Mouse (Mus musculus) MEL (cell line): Measurements from ENCODE around the gene Trim63.

Source experiments
- GATA1 ChIP-seq: IDR thresholded peaks from 2 replicates; pipeline ENCODE4 v1.6.1; 2011; ENCODE audit warnings: low read depth, low read length, improper control_type of control experiment
- POLR2A ChIP-seq, 2 experiments: IDR thresholded peaks; 2 replicates each; pipeline ENCODE4 v1.6.1; 2011 to 2012; ENCODE audit warnings: low read length in 2 of 2, mild to moderate bottlenecking in 2 of 2, control low read depth in 1 of 2, improper control_type of control experiment in 1 of 2, low read depth in 1 of 2, moderate library complexity in 1 of 2; ENCODE audit not compliant: control insufficient read depth in 1 of 2, insufficient read depth in 1 of 2, poor library complexity in 1 of 2

GRCm38 (mm10) chr4:134361215-134361614 is 46.3 kb downstream of the Trim63 start:
- TF ChIP-seq GATA1 (no peak), POLR2A (IDR thresholded peaks at IDR 0.05; ENCODE audit: control insufficient read depth in 1 of 2, insufficient read depth in 1 of 2, low read depth in 1 of 2, low read length in 2 of 2, poor library complexity in 1 of 2) (no peak)
